Mouse (Mus musculus): ENCODE results near the gene Fgfr2. TPM values are rescaled to one million over a fixed set of nuclear protein-coding genes. Genes with fewer than 3 reads are reported as not detected.

Gene Fgfr2
- polyA plus RNA-seq, 1 experiment from 2014 or later, result 133 TPM

DNA sequence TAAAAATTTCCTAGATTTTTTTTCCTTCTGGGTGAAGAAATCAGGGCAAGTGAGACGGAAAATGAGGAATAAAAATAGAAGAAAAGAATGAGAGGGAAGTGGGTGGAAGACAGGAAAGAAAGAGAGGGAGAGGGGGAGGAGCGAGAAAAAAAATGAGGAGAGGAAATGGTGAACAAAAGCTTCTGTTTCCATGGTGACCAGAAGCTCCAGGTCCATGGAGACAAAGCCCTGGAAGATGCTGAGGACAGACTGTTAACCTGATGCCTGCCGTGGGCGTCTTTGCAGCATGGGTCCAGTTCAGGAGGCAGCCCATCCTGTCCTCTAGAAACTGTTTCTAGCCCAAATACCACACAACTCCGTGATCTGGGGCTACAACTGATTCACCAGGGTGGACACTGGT, 950.9 kb downstream of the Fgfr2 start:
- H3K36me3 ChIP-seq (ENCODE audit: control insufficient read depth, insufficient read depth, low read length), result no peaks in the 10 kb centered on the region
- H3K27ac ChIP-seq (ENCODE audit: low read depth, low read length), result no peak overlapping the region
- no peaks in the 10 kb centered on the region for H3K9me3 ChIP-seq (ENCODE audit: control insufficient read depth, low read length)
- no peaks in the 10 kb centered on the region for H3K27me3 ChIP-seq (ENCODE audit: control insufficient read depth, insufficient read depth, low read length)
- H3K4me3 ChIP-seq (ENCODE audit: low read length), result no peak overlapping the region
- no peak for ATAC-seq (ENCODE audit: low FRiP score, low TSS enrichment)
- WGBS, result 79% methylated on average over 5 of the region's 5 CpGs
- H3K4me2 ChIP-seq (replicated peaks; ENCODE audit: low read depth, low read length), result no peak overlapping the region
- no peaks in the 10 kb centered on the region for H3K4me1 ChIP-seq (ENCODE audit: control insufficient read depth, insufficient read depth, low read length)
- H3K9ac ChIP-seq (ENCODE audit: low read depth, low read length), result no peak overlapping the region

DNA sequence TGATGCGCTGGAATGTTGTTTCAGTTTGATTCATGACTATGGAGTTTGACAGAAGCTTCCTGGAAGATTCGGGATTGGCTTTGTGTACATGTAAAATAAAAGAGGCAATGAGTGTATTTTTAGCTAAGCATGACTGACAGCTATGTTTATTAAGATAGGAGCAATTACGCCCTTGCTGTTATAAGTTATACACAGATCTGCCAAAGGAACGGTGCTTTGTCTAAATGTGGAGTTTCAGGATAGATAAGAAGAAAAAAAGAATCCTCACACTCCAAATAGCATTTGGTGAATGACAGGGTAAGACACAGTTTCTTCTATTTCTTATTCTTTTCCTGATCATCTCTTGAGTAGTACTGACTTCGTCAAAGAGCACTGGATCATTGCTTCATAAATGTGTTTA, 951.4 kb downstream of the Fgfr2 start:
- H3K9me3 ChIP-seq (ENCODE audit: control insufficient read depth, low read length), result no peaks in the 10 kb centered on the region
- no peak overlapping the region for H3K27ac ChIP-seq (ENCODE audit: low read depth, low read length)
- ATAC-seq (ENCODE audit: low FRiP score, low TSS enrichment), result no peak

DNA sequence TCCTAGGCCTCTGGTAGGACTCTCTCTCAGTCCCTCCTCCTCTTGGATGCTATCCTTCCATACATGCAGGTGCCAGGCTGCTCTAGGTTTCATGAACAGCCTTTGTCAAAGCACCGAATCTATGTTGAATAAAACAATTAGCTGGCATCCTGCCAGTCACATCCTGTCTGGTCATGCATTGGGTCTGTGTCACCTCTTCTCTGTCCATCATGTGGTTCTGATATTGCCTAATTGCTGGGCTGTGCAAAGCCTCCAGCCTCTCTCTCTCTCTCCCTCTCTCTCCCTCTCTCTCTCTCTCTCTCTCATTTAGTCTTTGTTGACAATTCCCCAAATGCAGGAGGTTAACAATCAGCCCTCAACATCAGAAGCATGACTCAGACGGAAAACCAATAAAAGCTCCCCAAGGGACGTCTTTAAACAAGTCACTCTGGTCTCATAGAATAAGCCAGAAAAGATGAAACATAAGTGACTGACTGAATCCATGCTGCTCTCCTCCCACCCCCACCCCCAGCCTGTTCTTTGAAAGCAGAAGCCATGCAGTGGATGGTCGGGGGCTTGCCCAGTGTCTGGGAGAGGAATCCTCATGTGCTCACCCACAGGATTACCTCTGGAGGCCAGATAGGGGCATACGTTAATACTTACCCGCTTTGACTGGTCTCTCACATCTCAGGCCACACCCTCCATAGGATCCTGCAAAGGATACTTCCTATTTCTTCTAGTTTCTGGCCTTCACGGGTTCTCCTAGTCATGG, 953.6 kb downstream of the Fgfr2 start:
- 65% methylated on average over 7 of the region's 7 CpGs for WGBS
- Histone ChIP-seq H3K4me1 (ENCODE audit: control insufficient read depth, insufficient read depth, low read length) (no peaks in the 10 kb centered on the region), H3K4me2 (replicated peaks; ENCODE audit: low read depth, low read length) (no peak overlapping the region), H3K27me3 (ENCODE audit: control insufficient read depth, insufficient read depth, low read length) (no peaks in the 10 kb centered on the region), H3K4me3 (ENCODE audit: low read length) (no peak overlapping the region), H3K27ac (ENCODE audit: low read depth, low read length) (no peak overlapping the region), H3K9ac (ENCODE audit: low read depth, low read length) (no peak overlapping the region), H3K36me3 (ENCODE audit: control insufficient read depth, insufficient read depth, low read length) (no peaks in the 10 kb centered on the region), H3K9me3 (ENCODE audit: control insufficient read depth, low read length) (no peaks in the 10 kb centered on the region)
- ATAC-seq (ENCODE audit: low FRiP score, low TSS enrichment), result no peak

More for the DNA sequence above, 951.4 kb downstream of the Fgfr2 start:
- Histone ChIP-seq H3K4me2 (replicated peaks; ENCODE audit: low read depth, low read length) (no peak overlapping the region), H3K27me3 (ENCODE audit: control insufficient read depth, insufficient read depth, low read length) (no peaks in the 10 kb centered on the region), H3K4me3 (ENCODE audit: low read length) (no peak overlapping the region), H3K36me3 (ENCODE audit: control insufficient read depth, insufficient read depth, low read length) (no peaks in the 10 kb centered on the region), H3K4me1 (ENCODE audit: control insufficient read depth, insufficient read depth, low read length) (no peaks in the 10 kb centered on the region), H3K9ac (ENCODE audit: low read depth, low read length) (no peak overlapping the region)
- 69% methylated on average over 5 of the region's 5 CpGs for WGBS

DNA sequence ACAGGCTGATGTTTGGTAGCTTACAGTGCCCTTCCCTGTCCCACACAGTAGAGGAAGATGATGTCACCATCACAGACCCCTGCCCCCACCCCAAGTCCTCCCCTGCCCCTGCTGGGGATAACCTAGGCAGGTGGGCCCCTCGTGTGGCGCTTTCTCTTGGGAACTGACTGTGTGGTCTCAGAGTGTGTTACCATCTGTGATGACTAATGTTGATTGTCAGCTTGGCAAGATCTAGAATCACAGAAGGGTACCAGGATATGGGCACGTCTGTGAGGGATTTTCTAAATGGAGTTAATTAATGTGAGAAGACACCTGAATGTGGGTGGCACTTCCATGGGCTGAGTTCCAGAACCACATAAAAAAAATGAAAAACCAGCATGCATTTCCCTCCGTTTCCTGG, 955.9 kb downstream of the Fgfr2 start:
- Histone ChIP-seq H3K9me3 (ENCODE audit: control insufficient read depth, low read length) (no peaks in the 10 kb centered on the region), H3K36me3 (ENCODE audit: control insufficient read depth, insufficient read depth, low read length) (no peaks in the 10 kb centered on the region), H3K27me3 (ENCODE audit: control insufficient read depth, insufficient read depth, low read length) (no peaks in the 10 kb centered on the region), H3K9ac (ENCODE audit: low read depth, low read length) (no peak overlapping the region), H3K4me2 (replicated peaks; ENCODE audit: low read depth, low read length) (no peak overlapping the region), H3K4me3 (ENCODE audit: low read length) (no peak overlapping the region), H3K27ac (ENCODE audit: low read depth, low read length) (no peak overlapping the region), H3K4me1 (ENCODE audit: control insufficient read depth, insufficient read depth, low read length) (no peaks in the 10 kb centered on the region)
- ATAC-seq (ENCODE audit: low FRiP score, low TSS enrichment), result no peak
- whole genome bisulfite sequencing, result 79% methylated on average over 4 of the region's 4 CpGs

DNA sequence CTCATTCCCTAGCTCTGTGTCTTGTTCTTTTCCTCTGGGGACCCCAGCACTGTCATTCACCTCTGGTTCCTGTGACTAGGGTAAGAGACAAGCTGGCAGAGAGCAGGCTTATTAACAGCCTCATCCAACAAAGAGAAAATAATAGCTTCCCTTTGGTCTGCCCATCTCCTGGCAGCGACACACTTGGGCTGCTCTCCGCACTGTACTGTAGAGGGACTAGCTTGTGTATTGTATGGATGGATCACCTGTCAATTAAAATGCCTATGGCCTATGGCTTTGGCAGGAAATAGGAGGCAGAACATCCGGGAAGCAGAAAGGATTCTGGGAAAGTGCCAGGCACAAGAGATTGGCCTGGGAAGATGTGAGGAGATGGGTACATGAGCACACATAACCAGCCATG, 960.9 kb downstream of the Fgfr2 start:
- Histone ChIP-seq H3K9ac (ENCODE audit: low read depth, low read length) (no peak overlapping the region), H3K4me1 (ENCODE audit: control insufficient read depth, insufficient read depth, low read length) (no peaks in the 10 kb centered on the region), H3K36me3 (ENCODE audit: control insufficient read depth, insufficient read depth, low read length) (no peaks in the 10 kb centered on the region), H3K4me2 (replicated peaks; ENCODE audit: low read depth, low read length) (no peak overlapping the region), H3K9me3 (ENCODE audit: control insufficient read depth, low read length) (no peaks in the 10 kb centered on the region), H3K27me3 (ENCODE audit: control insufficient read depth, insufficient read depth, low read length) (no peaks in the 10 kb centered on the region), H3K4me3 (ENCODE audit: low read length) (no peak overlapping the region), H3K27ac (ENCODE audit: low read depth, low read length) (no peak overlapping the region)
- ATAC-seq (ENCODE audit: low FRiP score, low TSS enrichment), result no peak
- 89% methylated on average over 3 of the region's 3 CpGs for WGBS

DNA sequence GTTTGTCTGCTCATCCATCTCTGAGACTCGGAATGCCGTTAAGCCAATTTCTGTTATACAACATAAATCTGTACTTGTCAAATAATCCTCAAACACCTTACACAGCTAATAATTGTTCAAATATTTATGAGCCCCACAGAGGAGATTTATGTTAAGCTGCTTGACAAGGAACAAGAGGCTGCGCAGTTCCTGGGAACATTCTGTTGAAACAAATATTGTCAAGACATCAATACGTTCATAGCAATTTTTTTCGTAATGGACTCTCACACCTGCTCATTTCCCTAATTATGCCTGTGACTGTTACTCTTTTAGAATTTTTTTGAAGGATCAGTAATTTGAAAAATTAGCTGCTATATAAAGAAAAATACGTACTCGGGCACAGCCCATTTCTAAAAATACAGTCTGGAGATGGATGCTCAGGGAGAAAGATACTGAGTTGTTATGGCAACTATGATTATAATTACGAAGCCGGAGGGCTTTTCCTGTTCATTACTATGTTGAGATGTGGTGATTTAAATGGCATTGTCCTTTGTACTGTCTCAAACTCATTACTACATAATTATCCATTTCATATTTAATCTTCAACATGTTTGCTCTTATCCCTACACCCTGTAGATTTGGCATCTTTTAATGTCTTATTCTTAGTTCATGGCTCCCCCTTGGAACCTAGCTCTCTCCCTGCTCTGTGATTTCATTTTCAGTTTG, 964.7 kb downstream of the Fgfr2 start:
- Histone ChIP-seq H3K4me3 (ENCODE audit: low read length) (no peak overlapping the region), H3K9ac (ENCODE audit: low read depth, low read length) (no peak overlapping the region), H3K9me3 (ENCODE audit: control insufficient read depth, low read length) (no peaks in the 10 kb centered on the region), H3K27ac (ENCODE audit: low read depth, low read length) (no peak overlapping the region), H3K27me3 (ENCODE audit: control insufficient read depth, insufficient read depth, low read length) (peaks cover 22% of the 10 kb centered on the region), H3K4me1 (ENCODE audit: control insufficient read depth, insufficient read depth, low read length) (peaks cover 5% of the 10 kb centered on the region; the same call in 1 of the 2 replicates), H3K36me3 (ENCODE audit: control insufficient read depth, insufficient read depth, low read length) (no peaks in the 10 kb centered on the region), H3K4me2 (replicated peaks; ENCODE audit: low read depth, low read length) (no peak overlapping the region)
- ATAC-seq (ENCODE audit: low FRiP score, low TSS enrichment), result no peak
- 89% methylated on average over 9 of the region's 9 CpGs for WGBS

DNA sequence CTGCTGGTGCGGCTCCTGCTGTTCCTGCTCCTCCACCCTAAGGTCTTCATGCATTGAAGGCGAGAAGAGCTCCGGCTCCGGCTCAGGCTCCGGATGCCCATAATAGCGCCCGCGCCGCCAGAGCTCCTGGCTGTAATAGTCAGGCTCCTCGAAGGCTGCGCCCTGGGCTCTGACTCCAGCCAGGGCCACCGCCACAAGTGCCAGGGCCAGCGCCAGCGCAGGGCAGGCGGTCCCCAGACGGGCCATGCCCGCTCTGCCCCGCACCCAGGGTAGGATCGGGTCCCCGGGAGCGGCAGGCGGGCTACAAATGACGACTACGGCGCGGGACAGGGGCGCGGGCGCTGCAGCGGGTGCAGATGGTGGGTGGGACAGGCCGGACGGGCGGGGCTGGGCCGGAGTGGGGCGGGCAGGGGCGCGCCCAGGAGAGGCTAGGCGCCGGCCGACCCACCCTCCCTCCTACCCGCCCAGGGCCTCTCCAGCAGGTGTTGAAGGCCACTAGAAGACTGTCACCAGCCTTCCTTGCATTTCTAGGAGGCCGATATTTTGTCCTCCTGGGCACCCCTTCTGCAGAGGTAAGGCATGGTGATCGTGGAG, 968.7 kb downstream of the Fgfr2 start, which contains the start of gene Cpxm2:
TSS of gene Cpxm2 (minus strand) at position 372 of the 594 bp plus-strand sequence.
- WGBS, result 3% methylated on average over 35 of the region's 43 CpGs
- H3K4me2 ChIP-seq (replicated peaks; ENCODE audit: low read depth, low read length), result peak within 1 kb of the TSS; percentile 72
- no peak within 1 kb of the TSS for H3K27ac ChIP-seq (ENCODE audit: low read depth, low read length)
- peak within 1 kb of the TSS; percentile 31; the same call in 1 of the 2 replicates for H3K9ac ChIP-seq (ENCODE audit: low read depth, low read length)
- no peaks in the 10 kb centered on the region for H3K36me3 ChIP-seq (ENCODE audit: control insufficient read depth, insufficient read depth, low read length)
- H3K27me3 ChIP-seq (ENCODE audit: control insufficient read depth, insufficient read depth, low read length), result peaks cover 29% of the 10 kb centered on the region
- no peaks in the 10 kb centered on the region for H3K9me3 ChIP-seq (ENCODE audit: control insufficient read depth, low read length)
- H3K4me1 ChIP-seq (ENCODE audit: control insufficient read depth, insufficient read depth, low read length), result peaks cover 5% of the 10 kb centered on the region; the same call in 1 of the 2 replicates
- H3K4me3 ChIP-seq (ENCODE audit: low read length), result peak within 1 kb of the TSS; percentile 41
- ATAC-seq (ENCODE audit: low FRiP score, low TSS enrichment), result 0 out of 2 replicates have a peak, but pooled peaks have one; percentile 39

DNA sequence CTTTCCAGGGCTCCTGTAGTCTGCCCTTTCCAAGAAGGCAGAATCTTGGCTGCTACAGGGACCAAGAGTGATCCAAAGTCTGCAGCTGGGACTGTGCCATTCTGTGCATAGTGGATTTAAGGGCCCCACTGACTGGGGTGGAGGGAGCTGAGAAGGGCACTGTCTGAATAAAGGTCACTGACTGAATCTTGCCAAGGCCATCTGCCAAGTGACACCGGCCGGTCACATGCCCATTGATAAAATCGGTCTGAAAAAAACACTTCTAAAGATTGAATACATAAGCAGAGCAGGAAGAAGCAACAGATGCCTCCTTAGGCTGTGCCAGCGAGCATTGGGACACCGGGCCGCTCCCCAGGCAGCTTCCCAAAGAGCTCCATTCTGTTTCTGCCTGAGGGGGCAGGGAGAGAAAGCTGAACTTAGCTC, 969.4 kb downstream of the Fgfr2 start:
- peak overlapping the region; percentile 41 for H3K4me3 ChIP-seq (ENCODE audit: low read length)

More for the DNA sequence above, 969.4 kb downstream of the Fgfr2 start:
- H3K9ac ChIP-seq (ENCODE audit: low read depth, low read length), result no peak overlapping the region
- 45% methylated on average over 6 of the region's 6 CpGs for WGBS
- no peaks in the 10 kb centered on the region for H3K9me3 ChIP-seq (ENCODE audit: control insufficient read depth, low read length)
- H3K27me3 ChIP-seq (ENCODE audit: control insufficient read depth, insufficient read depth, low read length), result peaks cover 29% of the 10 kb centered on the region
- H3K4me2 ChIP-seq (replicated peaks; ENCODE audit: low read depth, low read length), result no peak overlapping the region; the same call in 1 of the 2 replicates
- no peaks in the 10 kb centered on the region for H3K36me3 ChIP-seq (ENCODE audit: control insufficient read depth, insufficient read depth, low read length)
- ATAC-seq (ENCODE audit: low FRiP score, low TSS enrichment), result no peak
- no peak overlapping the region for H3K27ac ChIP-seq (ENCODE audit: low read depth, low read length)
- H3K4me1 ChIP-seq (ENCODE audit: control insufficient read depth, insufficient read depth, low read length), result peaks cover 5% of the 10 kb centered on the region; the same call in 1 of the 2 replicates

Measured in kidney, embryonic 14.5 days (tissue).